In genomic region chr3:68869691-68870567, GRCm38 (mm10) we compare ENCODE assay signal across 7 mouse cellular contexts. TPM values are rescaled to one million over a fixed set of nuclear protein-coding genes. Genes with fewer than 3 reads are reported as not detected.
DNase-seq lines count a peak whose midpoint lies in the region; ATAC-seq and TF ChIP-seq lines count a peak whose summit lies in the region.

No protein-coding gene starts in this region.

- TF ChIP-seq EP300 in ES-Bruce4 (IDR thresholded peaks at IDR 0.05; ENCODE audit: insufficient read depth, low read depth, low read length): no peak

- peak; percentile 66 for DNase-seq in forebrain, embryonic 10.5 days (ENCODE audit: extremely low spot score, low spot score)
- peak; percentile 69 for DNase-seq in hindbrain, embryonic 10.5 days (ENCODE audit: low spot score)
- peak; percentile 14 to 21 for DNase-seq in layer of hippocampus, postnatal 36 days

- TF ChIP-seq CTCF in ES-Bruce4 (IDR thresholded peaks at IDR 0.05; ENCODE audit: low read depth, low read length): no peak
- no peak for TF ChIP-seq CTCF in small intestine, adult 2 months (IDR thresholded peaks at IDR 0.05; ENCODE audit: extremely low read depth, insufficient read length, insufficient replicate concordance, low read depth, low read length)

- H3K4me3 ChIP-seq in ES-Bruce4 (ENCODE audit: low read depth, low read length): peak overlapping the region; percentile 73
- peak overlapping the region; percentile 73 for H3K4me3 ChIP-seq in forebrain, embryonic 10.5 days
- H3K4me3 ChIP-seq in hindbrain, embryonic 10.5 days: peak overlapping the region; percentile 75
- H3K4me3 ChIP-seq in small intestine, adult 2 months (ENCODE audit: low read depth, low read length): peak overlapping the region; percentile 45

- no peak for TF ChIP-seq POLR2A in ES-Bruce4 (IDR thresholded peaks at IDR 0.05; ENCODE audit: insufficient read depth, low read length)
- no peak for TF ChIP-seq POLR2A in small intestine, adult 2 months (IDR thresholded peaks at IDR 0.05; ENCODE audit: low read depth, low read length)

- no peaks in the 10 kb centered on the region for H3K9me3 ChIP-seq in ES-Bruce4 (replicated peaks; ENCODE audit: control insufficient read depth, insufficient read depth, low read length, poor library complexity, severe bottlenecking)
- no peaks in the 10 kb centered on the region for H3K9me3 ChIP-seq in forebrain, embryonic 10.5 days
- no peaks in the 10 kb centered on the region for H3K9me3 ChIP-seq in hindbrain, embryonic 10.5 days

- H3K27me3 ChIP-seq in ES-Bruce4 (ENCODE audit: control insufficient read depth, insufficient read depth, low read length, poor library complexity, severe bottlenecking): peaks cover 9% of the 10 kb centered on the region
- peaks cover 61% of the 10 kb centered on the region for H3K27me3 ChIP-seq in forebrain, embryonic 10.5 days (ENCODE audit: poor library complexity, severe bottlenecking)
- H3K27me3 ChIP-seq in hindbrain, embryonic 10.5 days (ENCODE audit: insufficient read depth, poor library complexity, severe bottlenecking): peaks cover 62% of the 10 kb centered on the region
- H3K27me3 ChIP-seq in small intestine, adult 2 months (ENCODE audit: control insufficient read depth, insufficient read depth, low read length): peaks cover 28% of the 10 kb centered on the region

- ATAC-seq in activated CD4-positive, CD25-positive, alpha-beta regulatory T cell, adult 4 months: peak; percentile 44
- ATAC-seq in megakaryocyte-erythroid progenitor cell, adult 5-6 weeks (replicated peaks; ENCODE audit: low FRiP score, low TSS enrichment, poor library complexity, severe bottlenecking): peak; percentile 42

- H3K27ac ChIP-seq in ES-Bruce4 (ENCODE audit: insufficient read depth, low read length): no peak overlapping the region
- peak overlapping the region; percentile 84 for H3K27ac ChIP-seq in forebrain, embryonic 10.5 days
- peak overlapping the region; percentile 86 for H3K27ac ChIP-seq in hindbrain, embryonic 10.5 days
- no peak overlapping the region for H3K27ac ChIP-seq in small intestine, adult 2 months (ENCODE audit: insufficient read depth, low read depth, low read length)

- H3K36me3 ChIP-seq in ES-Bruce4 (ENCODE audit: control insufficient read depth, insufficient read depth, low read length, poor library complexity, severe bottlenecking): no peaks in the 10 kb centered on the region
- no peaks in the 10 kb centered on the region for H3K36me3 ChIP-seq in forebrain, embryonic 10.5 days (replicated peaks)
- H3K36me3 ChIP-seq in hindbrain, embryonic 10.5 days: no peaks in the 10 kb centered on the region
- no peaks in the 10 kb centered on the region for H3K36me3 ChIP-seq in small intestine, adult 2 months (ENCODE audit: control insufficient read depth, insufficient read depth, low read length)

- H3K9ac ChIP-seq in ES-Bruce4 (ENCODE audit: low read depth, poor library complexity, severe bottlenecking): peak overlapping the region; percentile 71

- under 1% methylated on average over 96 of the region's 96 CpGs for WGBS in forebrain, embryonic 10.5 days
- WGBS in hindbrain, embryonic 10.5 days: under 1% methylated on average over 96 of the region's 96 CpGs
- 1% methylated on average over 96 of the region's 96 CpGs for WGBS in small intestine, adult 2 months

- no peaks in the 10 kb centered on the region for H3K4me1 ChIP-seq in ES-Bruce4 (ENCODE audit: control insufficient read depth, insufficient read depth, low read length)
- peaks cover 23% of the 10 kb centered on the region for H3K4me1 ChIP-seq in forebrain, embryonic 10.5 days
- H3K4me1 ChIP-seq in hindbrain, embryonic 10.5 days (replicated peaks): peaks cover 22% of the 10 kb centered on the region
- peaks cover 8% of the 10 kb centered on the region; the same call in 1 of the 2 replicates for H3K4me1 ChIP-seq in small intestine, adult 2 months (ENCODE audit: control insufficient read depth, insufficient read depth, insufficient read length, low read length)

RNA-seq across cellular contexts. Expression of gene 1110032F04Rik, which starts 0.5 kb away (rescaled TPM):
- polyA plus RNA-seq in ES-Bruce4 (2011; ENCODE audit: insufficient read depth, insufficient read length, low read depth, missing spikeins): 0.26 and 0.31 TPM in 2 replicates
- 1 to 10 TPM; 1.9 to 2.3 TPM for polyA plus RNA-seq in activated CD4-positive, CD25-positive, alpha-beta regulatory T cell, adult 4 months (2017; shearing (Covaris generic))
- 1.1 and 1.3 TPM in 2 replicates for polyA plus RNA-seq in forebrain, embryonic 10.5 days (2016; fragmentation: Nextera tagmentation; extraction: Ambion mirVana)
- 1.4 TPM in 2 replicates for polyA plus RNA-seq in hindbrain, embryonic 10.5 days (2016; fragmentation: Nextera tagmentation; extraction: Ambion mirVana)
- 1 to 10 TPM; 7.2 to 9.7 TPM for total RNA-seq in layer of hippocampus, postnatal 36 days (2021)
- 1.5 and 4.0 TPM in 2 replicates for total RNA-seq in megakaryocyte-erythroid progenitor cell, adult 5-6 weeks (2014; fragmentation: Nextera tagmentation)
- total RNA-seq in megakaryocyte-erythroid progenitor cell, adult 5-6 weeks (2017): 0.91 and 3.1 TPM in 2 replicates
- polyA plus RNA-seq in small intestine, adult 2 months (2012; rRNA removed): 0.39 and 1.7 TPM in 2 replicates

Comparison
In these comparisons a context has a peak if more than half of its experiments do, and no peak if none do; other contexts are left out.
1. H3K27ac ChIP-seq: peak in forebrain, embryonic 10.5 days (single experiment) and hindbrain, embryonic 10.5 days (single experiment); none in ES-Bruce4 (single experiment) and small intestine, adult 2 months (single experiment).
2. DNase-seq: peak in every context shown above with its lines; median percentile 69 in hindbrain, embryonic 10.5 days; 66 in forebrain, embryonic 10.5 days; 18 in layer of hippocampus, postnatal 36 days.
3. Peak in every context shown above with its lines, with median percentiles within 50 percentile points of each other: H3K4me3 ChIP-seq.